Mouse (Mus musculus) layer of hippocampus, adult 9-11 months (tissue): ENCODE measurements around the gene Ift122.
A peak's percentile ranks its signal among the peaks of the same experiment; 100 is the strongest.

Source experiments
- DNase-seq: peaks from one replicate; pipeline ENCODE4 v3.0.0; 2022

Ift122 gene

GRCm38 (mm10) chr6:115927292-115928242 lies 74.3 kb downstream of the Ift122 start:
- DNase-seq = no peak

GRCm38 (mm10) chr6:115930018-115930417 lies 76.7 kb downstream of the Ift122 start:
- DNase-seq = no peak

GRCm38 (mm10) chr6:115931639-115932038 lies 78.4 kb downstream of the Ift122 start, which contains the start of gene Rho:
Gene Rho, plus strand, starts transcription at chr6:115931748.
- DNase-seq = no peak

GRCm38 (mm10) chr6:115932391-115932790 lies 79.1 kb downstream of the Ift122 start:
- no peak for DNase-seq

- DNase-seq = no peak
Measured at GRCm38 (mm10) chr6:115935544-115935943, 82.3 kb downstream of the Ift122 start.

GRCm38 (mm10) chr6:115938011-115938410 lies 84.7 kb downstream of the Ift122 start:
- no peak for DNase-seq

GRCm38 (mm10) chr6:115938798-115939197 lies 85.5 kb downstream of the Ift122 start:
- DNase-seq = no peak

- DNase-seq = no peak
Measured at GRCm38 (mm10) chr6:115940603-115941002, 87.3 kb downstream of the Ift122 start.

- no peak for DNase-seq
Measured at GRCm38 (mm10) chr6:115941128-115941527, 87.9 kb downstream of the Ift122 start.

- DNase-seq = no peak
Measured at GRCm38 (mm10) chr6:115943498-115944427, 90.5 kb downstream of the Ift122 start.

- no peak for DNase-seq
Measured at GRCm38 (mm10) chr6:115944638-115945037, 91.4 kb downstream of the Ift122 start, which contains the start of gene H1foo. Gene H1foo, plus strand, starts transcription at chr6:115944938.

GRCm38 (mm10) chr6:115945633-115946032 lies 92.4 kb downstream of the Ift122 start:
- DNase-seq = no peak

GRCm38 (mm10) chr6:115946389-115946788 lies 93.1 kb downstream of the Ift122 start:
- DNase-seq = no peak

GRCm38 (mm10) chr6:115954506-115955074 lies 101.3 kb downstream of the Ift122 start:
- no peak for DNase-seq

GRCm38 (mm10) chr6:115955169-115955568 lies 101.9 kb downstream of the Ift122 start:
- DNase-seq = no peak

GRCm38 (mm10) chr6:115955664-115956063 lies 102.4 kb downstream of the Ift122 start:
- DNase-seq = no peak

GRCm38 (mm10) chr6:115956418-115956921 lies 103.2 kb downstream of the Ift122 start:
- no peak for DNase-seq

- peak; percentile 43 for DNase-seq
Measured at GRCm38 (mm10) chr6:115956922-115957601, 103.8 kb downstream of the Ift122 start.

- DNase-seq = no peak
Measured at GRCm38 (mm10) chr6:115957681-115958080, 104.4 kb downstream of the Ift122 start.

- no peak for DNase-seq
Measured at GRCm38 (mm10) chr6:115958445-115958844, 105.2 kb downstream of the Ift122 start.

- no peak for DNase-seq
Measured at GRCm38 (mm10) chr6:115959151-115959691, 106.0 kb downstream of the Ift122 start.

GRCm38 (mm10) chr6:115960322-115960721 lies 107.1 kb downstream of the Ift122 start:
- no peak for DNase-seq
